Mouse (Mus musculus) c-Kit-positive CD71-negative TER-119-negative erythroid progenitor cells, embryonic 14.5 days (primary cell): ENCODE data around the gene Gm45623.
A peak's percentile ranks its signal among the peaks of the same experiment; 100 is the strongest.

Source experiments
- DNase-seq: peaks from one replicate; pipeline ENCODE4 v3.0.0-alpha.2; 2013; ENCODE audit warnings: low read depth

Gene Gm45623

DNA sequence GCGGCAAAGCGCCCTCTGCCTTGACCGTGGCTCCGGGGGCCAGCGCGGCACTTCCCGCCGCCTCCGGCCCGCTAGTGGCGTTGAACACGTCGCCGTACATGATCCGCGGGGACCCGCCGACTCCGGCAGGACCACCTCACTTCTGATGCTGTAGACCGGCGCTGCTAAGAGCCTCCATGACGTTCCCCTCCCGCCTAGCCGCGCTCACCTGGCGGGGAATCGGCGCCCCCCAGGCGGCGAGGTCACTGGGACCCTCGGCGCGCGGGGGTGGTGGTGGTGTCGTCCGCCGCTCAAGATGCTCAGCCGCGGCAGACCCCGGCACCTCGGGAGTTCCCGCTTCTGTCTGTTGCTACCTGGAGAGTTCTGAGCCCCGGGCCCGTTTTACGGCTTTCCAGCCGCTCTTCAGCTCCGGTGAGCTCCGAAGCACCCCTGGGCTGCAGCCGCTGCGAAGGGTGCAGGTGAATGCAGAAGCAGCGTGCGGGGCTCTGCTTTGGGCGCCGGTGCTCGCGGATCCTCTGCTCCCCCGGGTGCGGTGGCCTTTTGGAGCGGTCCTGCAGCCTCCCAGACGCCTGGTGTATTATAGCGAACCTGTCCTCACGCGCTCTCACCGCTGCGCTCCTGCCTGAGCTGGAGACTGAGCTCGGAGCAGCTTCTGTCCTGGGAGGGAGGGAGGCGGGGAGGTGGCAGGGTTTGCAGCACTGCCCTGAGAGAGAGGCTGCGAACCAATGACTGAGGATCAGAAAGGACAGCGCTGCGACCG, at the start of gene Gm45623:
Gene Gm45623 (minus strand): TSS at position 636 of the 760 bp plus-strand sequence.
- no peak for DNase-seq

DNA sequence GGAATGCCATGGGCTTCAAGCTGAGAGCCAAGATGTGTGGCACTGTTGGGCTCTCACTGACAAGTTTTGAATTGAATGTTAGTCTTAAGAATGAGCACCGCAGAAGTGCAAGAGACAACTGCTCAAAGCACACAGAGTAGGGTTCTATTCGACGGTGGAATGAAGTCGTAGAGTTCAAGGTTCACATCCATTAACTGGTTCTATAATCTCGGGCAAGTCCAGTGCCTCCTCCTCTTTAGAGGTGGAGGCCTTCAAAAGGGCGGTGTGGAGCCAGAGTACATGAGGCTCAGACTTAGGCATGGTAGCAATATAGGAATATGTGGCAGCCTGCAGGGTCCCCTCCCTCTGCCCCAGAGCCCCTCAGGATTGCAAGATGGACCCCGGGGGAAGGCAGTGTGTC, 43.8 kb upstream of the Gm45623 start:
- DNase-seq: no peak

DNA sequence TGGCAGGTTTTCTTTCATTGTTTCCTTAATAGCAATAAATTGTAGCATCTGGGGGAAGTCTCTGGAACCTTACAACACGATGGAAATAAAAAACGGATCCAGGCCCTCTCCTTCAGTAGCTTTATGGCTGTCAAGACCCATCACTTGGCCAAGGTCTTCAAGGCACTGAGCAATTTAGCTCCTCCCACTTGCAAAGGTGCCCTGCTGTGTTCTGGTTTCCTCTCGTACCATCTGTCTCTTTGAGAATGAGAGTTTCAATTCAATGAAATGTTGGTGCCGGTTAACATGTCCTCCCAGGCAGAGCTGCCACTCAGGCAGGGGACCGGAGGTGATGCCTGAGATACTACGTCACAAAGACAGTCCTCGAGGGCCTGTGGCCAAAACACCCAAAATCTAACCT, 41.9 kb upstream of the Gm45623 start:
- no peak for DNase-seq

DNA sequence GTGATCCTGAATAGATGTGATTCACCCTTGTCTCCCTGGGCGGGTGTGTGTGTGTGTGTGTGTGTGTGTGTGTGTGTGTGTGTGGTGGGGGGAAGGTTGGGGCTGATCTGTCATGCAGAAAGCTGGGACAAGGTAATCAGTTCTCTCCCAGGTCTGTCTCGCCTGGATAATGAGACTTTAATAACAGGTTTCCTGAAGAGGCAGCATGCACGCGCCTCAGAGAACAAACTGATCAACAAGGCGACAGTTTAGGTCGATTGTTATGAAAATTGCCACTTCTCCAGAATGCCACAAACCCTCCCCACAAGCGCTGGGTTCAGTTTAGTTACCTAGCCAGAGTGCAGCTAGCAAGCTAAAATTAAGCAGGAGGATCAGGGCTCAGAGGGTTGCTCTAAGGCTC, 40.8 kb upstream of the Gm45623 start:
- DNase-seq: no peak

DNA sequence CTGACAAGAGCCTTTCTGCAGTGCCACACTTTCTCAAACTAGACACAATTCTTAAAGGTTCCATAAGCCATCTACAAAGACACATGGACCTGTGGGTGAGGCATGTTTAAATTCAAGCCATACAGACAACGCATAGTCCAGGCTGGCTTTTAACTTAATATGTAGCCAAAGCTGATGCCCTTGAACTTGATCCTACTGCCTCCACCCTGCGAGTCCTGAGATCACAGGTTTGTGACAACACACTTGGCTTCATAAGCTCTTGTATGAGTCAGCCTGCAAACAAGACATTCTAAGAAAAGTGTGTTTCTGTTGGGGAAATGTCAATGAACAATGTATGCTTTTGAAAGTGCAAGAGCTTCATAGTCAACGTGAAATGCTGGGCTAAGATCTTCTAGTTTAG, 39.2 kb upstream of the Gm45623 start:
- DNase-seq: no peak

DNA sequence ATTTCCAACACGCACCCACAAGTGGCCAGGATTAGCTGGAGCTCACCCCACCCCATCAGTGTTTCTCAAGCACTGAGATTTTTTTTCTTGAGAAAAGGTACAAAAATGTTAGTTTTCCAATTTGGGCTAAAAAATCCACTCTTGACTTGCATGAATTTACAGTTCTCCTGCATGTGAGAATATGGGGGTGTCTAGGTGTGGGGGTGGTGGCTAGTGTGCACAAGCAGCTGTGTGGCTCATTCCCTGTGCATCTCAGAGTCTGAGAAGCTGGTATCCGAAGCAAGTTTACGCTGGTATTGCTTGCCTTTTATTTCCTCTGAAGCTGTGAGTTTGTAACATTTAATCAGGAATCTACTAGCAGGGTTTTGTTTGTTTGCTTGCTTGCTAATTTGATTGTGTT, 37.1 kb upstream of the Gm45623 start:
- DNase-seq: no peak

DNA sequence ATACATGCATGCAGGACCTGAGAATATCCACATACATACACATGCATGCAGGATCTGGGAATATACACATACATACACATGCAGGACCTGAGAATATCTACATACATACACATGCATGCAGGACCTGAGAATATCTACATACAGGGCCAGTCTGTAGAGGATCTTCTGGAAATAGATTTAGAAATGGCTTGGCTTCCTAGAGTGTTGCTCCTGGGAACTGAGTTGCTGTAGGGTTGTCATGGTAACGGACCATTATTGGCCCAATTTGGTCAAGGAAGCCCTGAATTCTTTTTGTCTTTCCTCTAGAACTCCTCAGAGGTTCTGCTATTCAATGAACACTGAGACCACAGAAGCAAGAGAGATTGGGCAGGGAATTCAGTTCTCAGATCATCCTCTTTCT, 29.0 kb upstream of the Gm45623 start:
- no peak for DNase-seq

DNA sequence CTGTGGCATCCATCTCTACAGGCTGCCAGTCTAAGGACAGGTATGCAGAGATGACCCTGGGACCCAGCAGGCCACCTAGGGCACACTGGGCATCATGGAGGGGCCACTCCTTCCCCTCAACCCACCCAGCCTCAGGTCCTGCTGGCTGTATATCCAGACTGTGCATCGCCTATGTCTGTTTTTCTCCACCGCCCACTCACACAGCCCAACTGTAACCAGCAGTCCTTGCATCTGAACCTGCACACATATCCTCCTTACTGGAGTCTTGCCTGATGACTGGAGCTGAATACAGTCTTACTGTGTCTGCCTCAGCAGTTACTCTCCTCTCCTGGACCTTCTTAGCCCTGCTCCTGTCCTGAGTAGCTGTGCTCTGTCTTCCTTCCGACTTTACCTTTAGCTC, 28.1 kb upstream of the Gm45623 start:
- no peak for DNase-seq

DNA sequence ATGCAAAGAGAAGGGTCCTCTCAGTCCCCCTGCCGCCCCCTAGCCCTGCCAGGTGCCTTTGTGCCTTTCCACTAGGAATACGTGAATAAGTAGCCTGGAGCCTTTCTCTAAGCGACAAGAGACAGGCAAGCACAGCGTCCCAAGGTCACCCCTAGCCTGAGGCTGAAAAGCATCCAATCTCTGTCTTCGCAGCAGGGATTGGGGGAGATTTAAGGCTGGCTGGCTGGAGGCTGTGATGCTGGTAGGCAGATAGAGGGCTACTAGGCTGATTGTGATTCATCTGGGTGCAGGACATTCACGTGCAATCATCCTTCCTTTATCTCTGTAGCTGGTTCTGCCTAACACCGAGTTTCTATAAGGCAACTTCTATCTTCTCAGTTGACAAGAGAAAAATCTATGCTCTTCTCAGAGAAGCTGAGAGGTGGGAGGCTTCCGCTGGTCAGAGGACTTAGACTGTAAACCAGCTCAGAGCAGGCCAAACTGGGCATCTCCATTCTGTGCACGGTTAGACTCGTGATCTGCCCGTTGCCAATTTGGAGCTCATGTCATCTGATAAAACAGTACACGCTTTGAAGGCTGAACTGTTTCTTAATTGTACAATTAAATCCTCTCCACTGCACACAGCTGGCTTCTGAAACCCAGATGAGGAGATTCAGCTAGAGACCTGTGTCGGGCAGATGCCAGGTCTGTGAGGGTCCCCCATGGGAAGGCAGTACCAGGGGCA, 27.3 kb upstream of the Gm45623 start:
- DNase-seq: no peak

DNA sequence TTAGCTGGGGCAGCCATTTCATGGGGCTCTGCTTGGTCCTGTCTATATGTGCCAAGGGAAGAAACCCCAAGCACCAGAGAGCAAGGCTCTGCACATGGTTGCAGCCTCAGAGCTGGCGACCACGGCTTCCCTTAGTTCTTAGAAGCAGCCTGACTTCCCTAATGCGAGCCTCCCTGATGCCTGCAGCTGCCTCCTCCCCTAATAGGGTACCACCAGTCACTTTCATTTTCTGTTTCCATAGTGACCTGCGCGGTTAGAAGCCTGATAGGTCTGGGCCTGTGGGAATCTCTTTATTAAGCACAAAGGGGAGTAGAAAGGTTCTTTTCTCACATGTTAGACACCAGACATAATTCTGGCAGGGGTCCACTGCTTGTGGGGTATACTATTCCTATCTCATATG, 20.7 kb upstream of the Gm45623 start:
- no peak for DNase-seq

DNA sequence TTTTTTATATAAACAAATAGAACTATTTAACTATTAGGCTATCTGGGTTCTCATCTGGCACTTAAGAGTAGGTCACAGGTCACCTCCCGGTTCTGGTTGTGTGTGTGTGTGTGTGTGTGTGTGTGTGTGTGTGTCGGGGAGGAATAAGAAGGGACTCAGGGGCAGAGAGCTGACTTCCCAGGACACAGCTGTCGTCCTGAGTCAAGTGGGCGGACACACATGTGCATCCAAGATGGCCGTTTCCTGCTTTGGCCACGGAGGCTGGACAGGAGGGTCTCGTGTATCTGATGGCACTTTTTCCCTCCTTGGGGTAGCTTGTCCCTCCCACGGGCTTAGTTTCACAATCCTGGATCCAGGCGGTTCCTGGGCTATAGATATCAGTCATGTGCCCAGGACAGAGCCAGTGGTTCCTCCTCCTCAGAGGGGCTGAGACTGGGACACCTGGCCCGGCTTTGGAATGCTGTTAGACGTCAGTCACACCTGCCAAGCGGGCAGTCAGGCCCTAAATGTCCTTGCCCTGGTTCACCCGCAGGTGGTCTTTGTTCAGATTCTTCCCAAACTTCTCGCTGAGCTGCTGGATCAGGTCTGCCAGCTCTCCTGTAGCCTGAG, 19.7 kb upstream of the Gm45623 start:
- DNase-seq: no peak

DNA sequence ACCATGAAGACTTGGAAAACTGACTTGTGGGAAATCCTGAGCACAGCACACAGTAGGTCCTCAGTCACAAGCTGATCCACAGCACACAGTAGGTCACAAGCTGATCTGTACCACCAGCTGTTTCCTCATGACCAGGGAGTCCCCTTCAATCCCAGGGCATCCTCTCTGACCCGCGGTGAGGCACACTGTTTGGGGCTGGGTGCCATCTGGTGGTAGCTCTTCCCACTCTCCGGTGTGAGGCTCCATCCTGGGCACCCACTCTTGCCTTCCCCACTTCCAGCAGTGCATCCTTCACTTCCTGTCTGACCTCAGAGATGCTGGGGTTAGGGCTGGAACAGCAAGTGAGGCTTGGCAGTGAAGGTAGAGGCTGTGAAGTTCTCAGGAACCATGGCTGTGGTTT, 19.0 kb upstream of the Gm45623 start:
- DNase-seq: no peak

DNA sequence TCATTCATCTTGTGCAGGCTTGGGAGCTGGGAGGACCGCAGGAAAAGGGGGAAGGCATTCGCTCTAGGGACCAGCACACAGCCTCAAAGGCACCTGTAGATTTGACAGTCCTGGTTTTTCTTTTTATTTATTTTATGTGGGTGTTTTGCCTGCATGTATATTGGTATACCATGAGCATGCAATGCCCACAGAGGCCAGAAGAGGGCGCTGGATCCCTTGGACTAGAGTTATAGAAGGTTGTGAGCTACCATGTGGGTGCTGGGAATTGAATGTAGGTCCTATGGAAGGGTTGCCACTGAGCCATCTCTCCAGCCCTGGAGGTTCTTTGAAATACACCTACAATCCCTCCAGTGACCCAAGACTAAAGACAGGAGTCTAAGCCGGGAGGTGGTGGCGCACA, 17.2 kb upstream of the Gm45623 start:
- no peak for DNase-seq

DNA sequence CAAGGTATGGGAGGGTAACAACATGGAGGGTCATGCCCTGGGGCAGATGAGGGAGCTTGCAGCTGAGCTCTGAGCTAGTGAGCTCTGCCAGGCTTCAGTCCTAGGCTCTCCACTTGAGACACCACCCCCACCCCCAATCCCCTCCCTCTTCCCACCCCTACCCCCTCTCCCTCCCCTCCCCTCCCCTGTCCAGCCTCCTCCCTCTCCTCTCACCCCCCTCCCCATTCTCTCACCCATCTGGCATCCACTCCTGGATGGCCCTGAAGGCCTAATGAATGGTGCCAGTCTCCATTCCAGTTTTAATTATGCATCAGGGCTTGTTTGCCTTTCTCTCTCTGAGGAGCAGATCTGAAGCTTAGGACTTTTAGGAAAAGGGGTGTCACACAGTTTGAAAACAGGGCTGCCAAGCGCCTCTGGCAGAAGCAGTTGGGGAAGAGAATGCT, 16.5 kb upstream of the Gm45623 start:
- DNase-seq: no peak

DNA sequence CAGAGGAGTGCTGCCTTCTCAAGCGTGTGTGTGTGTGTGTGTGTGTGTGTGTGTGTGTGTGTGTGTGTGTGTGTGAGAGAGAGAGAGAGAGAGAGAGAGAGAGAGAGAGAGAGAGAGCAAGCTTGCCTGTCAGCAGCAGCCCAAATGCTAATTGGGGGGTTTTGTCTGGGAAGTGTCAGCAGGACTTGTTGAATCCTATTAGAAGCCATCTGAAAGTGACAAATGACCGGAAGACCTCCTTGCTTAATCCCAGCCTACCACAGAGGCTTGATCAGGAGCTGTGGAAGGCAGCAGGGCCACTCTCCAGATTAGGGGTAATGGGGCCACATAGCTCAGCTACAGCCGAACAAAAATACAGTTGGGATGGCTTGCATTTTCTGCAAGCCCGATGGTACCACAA, 15.8 kb upstream of the Gm45623 start:
- no peak for DNase-seq

DNA sequence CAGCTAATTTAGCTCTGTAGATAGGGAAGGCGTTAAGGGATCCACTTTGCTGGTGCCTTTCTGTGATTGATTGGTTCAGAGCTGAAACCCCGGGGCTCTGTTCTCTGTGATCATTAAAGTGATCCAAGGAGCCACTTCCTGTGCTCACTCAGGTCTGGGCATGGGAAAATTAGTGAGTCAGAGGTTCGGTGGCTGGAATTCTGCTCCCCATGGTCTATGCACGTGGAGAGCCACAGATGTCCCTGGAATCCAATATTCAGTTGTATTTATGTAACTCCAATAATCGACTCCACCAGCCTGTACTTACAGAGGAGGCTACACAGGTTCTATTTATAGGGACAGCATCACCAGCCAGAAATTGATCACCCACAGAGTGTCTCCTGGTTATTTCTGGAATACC, 12.6 kb upstream of the Gm45623 start:
- no peak for DNase-seq

DNA sequence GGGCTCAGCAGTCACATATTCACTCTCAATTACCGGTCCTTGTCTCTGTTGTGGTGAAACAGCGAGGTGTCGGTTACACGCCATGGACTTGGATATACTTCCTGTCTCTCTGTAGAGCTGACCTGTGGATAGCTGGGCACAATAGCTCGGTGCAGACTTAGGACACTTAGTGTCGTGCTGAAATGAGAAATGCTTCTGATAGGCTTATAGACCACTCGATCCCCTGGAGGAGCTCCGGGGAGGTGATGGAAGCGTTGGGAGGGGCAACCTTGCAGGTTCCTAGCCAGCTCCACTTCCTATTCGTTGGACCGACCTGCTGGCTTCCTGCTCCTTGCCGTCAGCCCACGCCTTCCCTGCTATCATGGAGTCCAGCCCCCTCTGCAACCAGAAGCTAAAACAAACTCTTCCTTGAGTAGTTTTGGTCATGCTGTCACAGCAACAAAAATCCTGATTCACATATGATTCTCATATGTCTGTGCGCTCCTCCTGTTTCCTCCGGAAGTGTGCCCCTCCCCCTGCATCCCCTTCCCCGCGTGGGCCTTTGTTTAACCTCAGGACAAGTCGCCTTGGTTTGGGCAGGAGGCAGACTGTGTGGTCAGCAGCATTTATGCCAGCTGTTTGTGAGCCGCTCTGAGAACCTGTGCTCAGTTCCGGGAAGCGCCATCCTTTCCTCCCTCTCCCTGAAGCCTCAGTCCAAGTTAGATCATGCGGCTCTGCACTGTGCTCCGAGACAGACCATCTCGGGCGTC, 11.8 kb upstream of the Gm45623 start:
- DNase-seq: no peak

DNA sequence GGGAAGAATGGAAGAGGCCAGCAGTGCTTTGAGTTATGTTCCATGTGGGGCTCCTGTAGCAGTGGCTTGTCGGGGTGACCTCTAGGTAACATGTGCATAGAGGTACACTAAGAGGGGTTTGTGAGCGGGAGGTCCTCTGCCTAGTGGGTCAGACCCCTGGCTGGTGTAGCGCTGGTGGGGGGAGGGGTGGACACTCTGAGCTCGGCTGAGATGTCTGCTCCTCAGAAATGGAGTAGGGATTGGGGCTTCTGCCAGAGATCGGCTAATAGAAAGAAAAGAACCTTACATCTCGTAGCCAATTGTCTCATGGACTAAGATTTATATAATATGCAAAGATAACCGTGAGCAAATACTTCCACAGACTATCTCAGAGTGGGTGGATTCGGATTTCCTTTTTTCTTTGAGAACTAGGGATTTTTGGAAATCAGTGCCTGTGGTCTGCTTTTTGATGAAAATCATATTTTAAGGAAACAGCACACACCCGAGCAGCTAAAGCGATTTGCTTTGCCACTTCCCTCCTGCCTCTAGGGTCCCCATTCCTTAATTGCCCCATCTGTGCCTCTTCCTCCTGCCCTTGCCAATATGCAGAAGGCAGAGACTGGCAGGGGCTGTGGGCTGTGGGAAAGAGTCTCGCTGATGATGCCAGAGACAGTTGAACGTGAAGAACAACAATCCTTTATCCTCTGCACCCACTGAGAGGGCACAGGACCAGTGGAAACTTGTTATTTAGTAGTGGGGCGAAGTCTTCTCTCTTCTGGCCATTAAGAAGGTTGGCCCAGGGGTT, 9.0 kb upstream of the Gm45623 start:
- no peak for DNase-seq

DNA sequence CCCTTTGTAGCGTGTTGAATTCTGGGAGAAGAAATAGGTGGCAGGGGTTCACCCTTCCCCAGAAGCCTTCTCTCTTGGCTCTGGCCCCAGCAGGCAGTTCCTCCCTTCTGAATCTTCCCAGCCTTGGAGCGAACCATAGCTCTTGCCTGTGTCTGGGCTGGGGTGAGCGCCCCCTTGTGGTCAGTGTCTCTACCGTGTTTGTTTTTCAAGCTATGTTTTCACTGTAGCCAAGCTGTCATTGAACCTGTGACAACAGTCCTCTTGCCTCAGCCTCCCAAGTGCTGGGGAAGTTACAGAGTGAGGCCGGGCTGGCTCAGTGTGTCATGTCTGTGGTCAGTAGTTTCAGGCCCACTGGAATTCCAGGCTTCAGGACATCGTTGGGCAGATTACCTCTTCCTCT, 4.9 kb upstream of the Gm45623 start:
- DNase-seq: peak; percentile 62

DNA sequence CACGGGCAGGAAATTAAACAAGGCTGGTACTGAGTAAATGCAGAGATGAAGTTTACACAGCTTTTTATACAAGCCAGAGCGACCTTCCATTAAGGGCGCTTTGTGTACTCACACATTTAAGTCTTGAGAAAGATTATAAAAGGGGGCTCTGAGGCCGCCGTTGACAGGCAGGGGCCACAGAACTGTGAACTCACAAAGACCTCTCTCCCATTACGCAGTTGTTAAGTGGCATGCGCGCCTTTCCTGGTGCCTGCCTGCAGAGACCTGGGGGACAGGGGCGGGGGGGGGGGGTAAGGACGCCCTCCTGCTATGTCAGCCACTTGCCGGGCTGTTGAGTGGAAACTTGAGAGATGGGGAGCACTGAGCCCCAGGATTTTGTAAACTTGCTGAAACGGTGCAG, 3.6 kb upstream of the Gm45623 start:
- no peak for DNase-seq

DNA sequence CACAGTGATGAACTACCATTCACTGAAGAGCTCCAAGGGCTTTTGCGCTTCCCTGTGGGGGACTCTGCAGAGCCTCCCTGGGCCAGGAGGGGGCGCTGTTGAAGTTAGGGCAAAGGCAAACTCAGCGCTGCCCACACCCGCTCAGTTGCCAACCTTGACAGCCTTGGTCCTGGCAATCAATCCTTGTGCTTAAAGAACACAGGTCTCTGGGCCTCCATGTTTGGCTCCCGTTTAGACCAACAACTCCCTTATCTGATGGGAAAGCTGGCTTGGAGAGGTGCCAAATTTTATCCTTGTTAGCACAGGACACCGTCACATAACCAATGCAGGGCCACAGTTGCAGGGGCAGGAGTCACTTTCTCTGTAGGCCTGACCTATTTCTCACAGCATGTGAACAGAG, 2.2 kb upstream of the Gm45623 start:
- no peak for DNase-seq
